Mouse (Mus musculus): ENCODE measurements around the gene Ak9. TPM values are rescaled to one million over a fixed set of nuclear protein-coding genes. Genes with fewer than 3 reads are reported as not detected.

Gene Ak9
- total and polyA plus RNA-seq, 3 experiments, result 0.21 TPM; not detected in 2

- Histone ChIP-seq H3K27ac (ENCODE audit: control insufficient read depth, low read depth, low read length) (no peak overlapping the region), H3K79me2 (ENCODE audit: control insufficient read depth, insufficient read depth, low read length, poor library complexity) (no peaks in the 10 kb centered on the region), H3K9me3 (replicated peaks; ENCODE audit: insufficient read depth, low read length) (no peaks in the 10 kb centered on the region), H3K9ac (ENCODE audit: control insufficient read depth, low read depth, low read length, poor library complexity, severe bottlenecking) (no peak overlapping the region), H3K4me3 (ENCODE audit: control insufficient read depth in 1 of 2, insufficient read depth in 1 of 2, low read depth in 2 of 2, low read length in 2 of 2) (no peak overlapping the region), H3K27me3 (ENCODE audit: control insufficient read depth in 1 of 2, insufficient read depth in 2 of 2, low read length in 2 of 2) (no peaks in the 10 kb centered on the region), H3K4me1 (ENCODE audit: control insufficient read depth in 1 of 2, insufficient read depth in 2 of 2, low read length in 2 of 2) (peaks cover 4 to 17% of the 10 kb centered on the region in 2 experiments; a peak in 3 of 4 replicates), H3K36me3 (ENCODE audit: control insufficient read depth in 1 of 2, insufficient read depth in 2 of 2, low read length in 2 of 2) (peaks cover 0 to 8% of the 10 kb centered on the region in 2 experiments; a peak in 2 of 4 replicates)
- DNase-seq (ENCODE audit: low read depth, low spot score), result no peak
- TF ChIP-seq CTCF (IDR thresholded peaks at IDR 0.05 in 2 of 3, conservative IDR thresholded peaks at IDR 0.05 in 1 of 3; ENCODE audit: control insufficient read depth in 1 of 3, insufficient read depth in 1 of 3, low read depth in 2 of 3, low read length in 3 of 3, poor library complexity in 1 of 3, severe bottlenecking in 1 of 3), result no peak
- TF ChIP-seq UBTF (IDR thresholded peaks at IDR 0.05; ENCODE audit: borderline replicate concordance, insufficient read depth, low read depth, low read length), result no peak
- TF ChIP-seq TCF12 (IDR thresholded peaks at IDR 0.05; ENCODE audit: low read depth, low read length), result no peak
- TF ChIP-seq POLR2AphosphoS2 (IDR thresholded peaks at IDR 0.05; ENCODE audit: low read length), result no peak
- TF ChIP-seq TAL1 (IDR thresholded peaks at IDR 0.05; ENCODE audit: low read length), result no peak
- TF ChIP-seq MAX (IDR thresholded peaks at IDR 0.05; ENCODE audit: low read length), result no peak
- TF ChIP-seq RAD21 (IDR thresholded peaks at IDR 0.05; ENCODE audit: low read depth, low read length), result no peak
- TF ChIP-seq NELFE (IDR thresholded peaks at IDR 0.05; ENCODE audit: low read depth, low read length), result no peak
- TF ChIP-seq RCOR1 (IDR thresholded peaks at IDR 0.05; ENCODE audit: low read depth, low read length), result no peak
- TF ChIP-seq ETS1 (IDR thresholded peaks at IDR 0.05; ENCODE audit: low read depth, low read length), result no peak
- no peak for TF ChIP-seq MAZ (IDR thresholded peaks at IDR 0.05; ENCODE audit: low read depth, low read length)
- TF ChIP-seq ZC3H11A (IDR thresholded peaks at IDR 0.05; ENCODE audit: low read depth, low read length), result no peak
- TF ChIP-seq GATA1 (IDR thresholded peaks at IDR 0.05; ENCODE audit: low read depth, low read length), result no peak
- no peak for TF ChIP-seq SMC3 (IDR thresholded peaks at IDR 0.05; ENCODE audit: low read depth, low read length)
- no peak for TF ChIP-seq EP300 (IDR thresholded peaks at IDR 0.05; ENCODE audit: low read depth in 1 of 2, low read length in 2 of 2)
- TF ChIP-seq MYC (IDR thresholded peaks at IDR 0.05; ENCODE audit: low read depth, low read length), result no peak
- no peak for TF ChIP-seq USF2 (IDR thresholded peaks at IDR 0.05; ENCODE audit: borderline replicate concordance in 1 of 2, insufficient read depth in 1 of 2, low read depth in 1 of 2, low read length in 2 of 2)
- no peak for TF ChIP-seq MYB (IDR thresholded peaks at IDR 0.05; ENCODE audit: low read depth, low read length)
Measured at GRCm38 (mm10) chr10:41479961-41480360, 176.2 kb downstream of the Ak9 start.

- Histone ChIP-seq H3K9me3 (replicated peaks; ENCODE audit: insufficient read depth, low read length) (no peaks in the 10 kb centered on the region), H3K36me3 (ENCODE audit: control insufficient read depth in 1 of 2, insufficient read depth in 2 of 2, low read length in 2 of 2) (peaks cover 0 to 3% of the 10 kb centered on the region in 2 experiments; a peak in 1 of 4 replicates), H3K4me3 (ENCODE audit: control insufficient read depth in 1 of 2, insufficient read depth in 1 of 2, low read depth in 2 of 2, low read length in 2 of 2) (no peak overlapping the region), H3K27me3 (ENCODE audit: control insufficient read depth in 1 of 2, insufficient read depth in 2 of 2, low read length in 2 of 2) (no peaks in the 10 kb centered on the region), H3K4me1 (ENCODE audit: control insufficient read depth in 1 of 2, insufficient read depth in 2 of 2, low read length in 2 of 2) (peaks cover 0 to 7% of the 10 kb centered on the region in 2 experiments; a peak in 3 of 4 replicates), H3K27ac (ENCODE audit: control insufficient read depth, low read depth, low read length) (no peak overlapping the region), H3K79me2 (ENCODE audit: control insufficient read depth, insufficient read depth, low read length, poor library complexity) (no peaks in the 10 kb centered on the region), H3K9ac (ENCODE audit: control insufficient read depth, low read depth, low read length, poor library complexity, severe bottlenecking) (no peak overlapping the region)
- DNase-seq (ENCODE audit: low read depth, low spot score), result peak; percentile 51
- peak; percentile 29; the same call in 1 of the 2 replicates for TF ChIP-seq MXI1 (IDR thresholded peaks at IDR 0.05; ENCODE audit: low read depth, low read length)
- 0 out of 2 replicates have a peak, but pooled peaks have one; percentile 10 for TF ChIP-seq TAL1 (IDR thresholded peaks at IDR 0.05; ENCODE audit: low read length)
- peak; percentile 65 for TF ChIP-seq ETS1 (IDR thresholded peaks at IDR 0.05; ENCODE audit: low read depth, low read length)
- peak; percentile 45; the same call in 1 of the 2 replicates for TF ChIP-seq SIN3A (IDR thresholded peaks at IDR 0.05; ENCODE audit: low read length)
- TF ChIP-seq ZNF384 (IDR thresholded peaks at IDR 0.05; ENCODE audit: low read depth, low read length), result no peak
- no peak for TF ChIP-seq ZKSCAN1 (IDR thresholded peaks at IDR 0.05; ENCODE audit: low read depth, low read length)
- TF ChIP-seq GATA1 (IDR thresholded peaks at IDR 0.05; ENCODE audit: low read depth, low read length), result 0 out of 2 replicates have a peak, but pooled peaks have one; percentile 45
Measured at GRCm38 (mm10) chr10:41480938-41481880, 177.4 kb downstream of the Ak9 start.

Data from MEL (cell line).